Mouse (Mus musculus) thymus, adult 2 months (tissue): ENCODE results near the gene Gm4302. TPM values are rescaled to one million over a fixed set of nuclear protein-coding genes. Genes with fewer than 3 reads are reported as not detected.
A peak's percentile ranks its signal among the peaks of the same experiment; 100 is the strongest.
"Not testable (repeated sequence)": the region's sequence is repeated elsewhere in the genome, so short reads cannot be mapped to it uniquely, and the experiment has no call there.

Source experiments
- DNase-seq: peaks from one replicate; pipeline ENCODE4 v3.0.0; 2021
- H3K27ac ChIP-seq: fragments of 200-500 bp; 2 replicates; pipeline ENCODE4 v1.5.1; 2012; ENCODE audit warnings: low read length, control low read depth; ENCODE audit not compliant: control insufficient read depth, insufficient read depth
- H3K27me3 ChIP-seq: fragments of 200-500 bp; 2 replicates; pipeline ENCODE4 v1.6.1; 2012; ENCODE audit warnings: mild to moderate bottlenecking, low read length, moderate library complexity, mixed read lengths; ENCODE audit not compliant: control insufficient read depth, insufficient read depth
- H3K36me3 ChIP-seq: fragments of 200-500 bp; 2 replicates; pipeline ENCODE4 v1.6.1; 2012; ENCODE audit warnings: mild to moderate bottlenecking, low read length, moderate library complexity; ENCODE audit not compliant: control insufficient read depth, insufficient read depth
- H3K4me1 ChIP-seq: fragments of 200-500 bp; replicated peaks from 2 replicates; pipeline ENCODE4 v1.6.1; 2012; ENCODE audit warnings: low read length; ENCODE audit not compliant: control insufficient read depth, insufficient read depth
- H3K4me3 ChIP-seq: fragments of 200-500 bp; 2 replicates; pipeline ENCODE4 v1.5.1; 2012; ENCODE audit warnings: mild to moderate bottlenecking, low read length, control low read depth, moderate library complexity; ENCODE audit not compliant: control insufficient read depth, insufficient read depth
- CTCF ChIP-seq: fragments of 200-500 bp; IDR thresholded peaks from 2 replicates; pipeline ENCODE4 v1.5.1; 2012; ENCODE audit warnings: mild to moderate bottlenecking, control low read depth, low read length, moderate library complexity, borderline replicate concordance; ENCODE audit not compliant: control insufficient read depth, poor library complexity, insufficient read depth; ENCODE audit errors: extremely low read depth
- WGBS: fragments of 180-500 bp; shearing (Covaris S2); methylation state at CpG from one replicate; pipeline ENCODE4 v1.1.7; 2018; 5-methylcytosine and 5-hydroxymethylcytosine counted together
- polyA plus RNA-seq: library from polyadenylated mRNA; depleted of rRNA; stranded (reverse); fragments of >200 nt; gene quantifications from 2 replicates; pipeline ENCODE4 v1.2.3, GENCODE M21; 2012; rRNA removed

The Gm4302 gene
- polyA plus RNA-seq: not detected in 2 replicates

GRCm38 (mm10) chr10:100340536-100340935 is at the start of gene Gm4302:
TSS of gene Gm4302 (plus strand) at chr10:100340836.
- H3K27ac ChIP-seq, DNase-seq, H3K4me1 ChIP-seq, H3K27me3 ChIP-seq, H3K4me3 ChIP-seq, H3K36me3 ChIP-seq: not testable (repeated sequence)
- WGBS: no CpG with 5 or more reads among the region's 3 CpGs

DNA sequence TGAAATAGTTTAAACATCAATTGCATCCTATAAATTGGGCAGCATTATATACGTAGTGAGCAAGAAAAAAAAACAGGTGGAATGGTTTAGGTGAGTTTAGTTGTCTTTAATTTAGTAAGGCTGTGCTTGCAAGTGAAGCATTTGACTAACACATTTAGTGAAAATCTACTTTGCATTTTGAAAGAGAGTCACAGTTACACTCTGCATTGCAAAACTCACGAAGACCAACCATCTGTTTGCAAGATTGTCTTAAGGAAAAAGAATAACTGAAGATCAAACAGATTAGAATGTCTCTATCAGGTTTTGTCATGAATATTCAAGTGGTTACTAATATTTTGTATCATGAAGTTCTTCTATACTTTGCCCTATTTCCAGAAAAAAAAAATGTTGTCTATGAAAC is 44.5 kb upstream of the Gm4302 start:
- WGBS: 73% methylated on average over 2 of the region's 2 CpGs
- no peaks in the 10 kb centered on the region for H3K4me1 ChIP-seq
- no peak overlapping the region for H3K4me3 ChIP-seq
- no peaks in the 10 kb centered on the region for H3K27me3 ChIP-seq
- no peak for TF ChIP-seq CTCF
- H3K36me3 ChIP-seq: no peaks in the 10 kb centered on the region
- no peak overlapping the region for H3K27ac ChIP-seq
- DNase-seq: no peak

DNA sequence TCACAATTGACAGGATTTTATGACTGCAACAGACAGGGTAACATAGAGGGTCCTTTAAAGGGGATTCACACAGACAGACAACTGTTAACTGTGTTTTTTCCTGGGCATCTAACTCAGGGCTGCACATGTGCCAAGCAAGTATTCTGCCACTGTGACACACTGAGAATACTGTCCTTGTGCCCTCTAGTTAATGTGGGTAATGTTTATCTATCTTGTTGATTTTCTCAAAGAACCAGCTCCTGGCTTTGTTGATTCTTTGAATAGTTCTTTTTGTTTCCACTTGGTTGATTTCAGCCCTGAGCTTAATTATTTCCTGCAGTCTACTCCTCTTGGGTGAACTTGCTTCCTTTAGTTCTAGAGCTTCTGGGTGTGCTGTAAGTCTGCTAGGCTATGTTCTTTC is 40.5 kb upstream of the Gm4302 start:
- not testable (repeated sequence) for H3K4me3 ChIP-seq, H3K4me1 ChIP-seq, H3K27ac ChIP-seq, H3K36me3 ChIP-seq, H3K27me3 ChIP-seq, DNase-seq

GRCm38 (mm10) chr10:100335376-100335775 is 5.3 kb upstream of the Gm4302 start, which contains the start of gene Gm4301:
TSS of gene Gm4301 (plus strand) at chr10:100335676.
- H3K27me3 ChIP-seq, H3K27ac ChIP-seq, H3K36me3 ChIP-seq, H3K4me3 ChIP-seq, H3K4me1 ChIP-seq, DNase-seq: not testable (repeated sequence)
- no CpG with 5 or more reads among the region's 2 CpGs for WGBS

GRCm38 (mm10) chr10:100345672-100346071 is 5.0 kb downstream of the Gm4302 start, which contains the start of gene Gm4303:
TSS of gene Gm4303 (plus strand) at chr10:100345972.
- WGBS: no CpG with 5 or more reads among the region's 3 CpGs
- not testable (repeated sequence) for H3K27me3 ChIP-seq, H3K4me1 ChIP-seq, H3K36me3 ChIP-seq, H3K4me3 ChIP-seq, DNase-seq, H3K27ac ChIP-seq

DNA sequence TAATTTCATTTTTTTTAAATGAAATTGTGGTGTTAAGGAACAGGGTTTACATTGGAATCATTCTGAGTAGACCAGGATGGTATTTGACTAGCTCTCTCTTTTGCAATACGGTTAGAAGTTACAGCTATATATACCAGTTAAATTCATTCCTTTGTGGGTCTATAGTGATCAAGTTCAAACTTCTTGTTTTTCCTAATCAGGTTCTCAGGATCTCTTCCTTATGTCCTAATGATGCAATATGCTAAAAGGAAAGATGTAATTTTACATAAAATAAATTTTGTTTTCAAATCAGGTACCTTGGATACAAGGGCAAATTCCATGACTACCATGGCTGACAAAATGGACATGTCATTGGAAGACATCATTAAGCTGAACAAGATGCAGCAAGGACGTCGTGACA is 10.2 kb downstream of the Gm4302 start, which contains the start of gene Gm4305:
Gm4305 (plus strand) TSS at position 301 of the 400 bp plus-strand sequence.
- not testable (repeated sequence) for H3K27me3 ChIP-seq, H3K36me3 ChIP-seq, DNase-seq, H3K4me3 ChIP-seq, H3K4me1 ChIP-seq, H3K27ac ChIP-seq
- WGBS: no CpG with 5 or more reads among the region's 3 CpGs

DNA sequence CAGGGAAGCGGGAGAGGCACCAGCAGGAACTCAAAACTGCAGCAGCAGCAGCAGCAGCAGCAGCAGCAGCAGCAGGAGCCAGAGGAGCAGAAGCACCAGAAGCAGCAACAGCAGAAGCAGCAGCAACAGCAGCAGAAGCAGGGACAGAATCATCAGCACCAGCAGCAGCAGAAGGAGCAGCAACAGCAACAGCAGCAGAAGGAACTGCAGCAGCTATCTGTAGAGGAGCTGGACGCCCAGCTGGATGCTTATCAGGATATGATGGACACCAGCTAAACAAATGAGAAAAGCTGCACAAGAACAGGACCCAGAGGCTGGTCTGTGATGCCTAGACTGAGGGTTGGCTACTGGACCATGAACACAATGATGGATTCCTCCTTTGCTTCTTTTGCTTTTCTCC is 16.2 kb downstream of the Gm4302 start:
- 83% methylated on average over 2 of the region's 2 CpGs for WGBS
- DNase-seq: peak; percentile 1
- not testable (repeated sequence) for H3K36me3 ChIP-seq, H3K4me1 ChIP-seq, H3K27ac ChIP-seq, H3K27me3 ChIP-seq, H3K4me3 ChIP-seq

DNA sequence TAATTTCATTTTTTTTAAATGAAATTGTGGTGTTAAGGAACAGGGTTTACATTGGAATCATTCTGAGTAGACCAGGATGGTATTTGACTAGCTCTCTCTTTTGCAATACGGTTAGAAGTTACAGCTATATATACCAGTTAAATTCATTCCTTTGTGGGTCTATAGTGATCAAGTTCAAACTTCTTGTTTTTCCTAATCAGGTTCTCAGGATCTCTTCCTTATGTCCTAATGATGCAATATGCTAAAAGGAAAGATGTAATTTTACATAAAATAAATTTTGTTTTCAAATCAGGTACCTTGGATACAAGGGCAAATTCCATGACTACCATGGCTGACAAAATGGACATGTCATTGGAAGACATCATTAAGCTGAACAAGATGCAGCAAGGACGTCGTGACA is 20.4 kb downstream of the Gm4302 start, which contains the start of gene Gm4307:
Gm4307 (plus strand) TSS at position 301 of the 400 bp plus-strand sequence.
- WGBS: no CpG with 5 or more reads among the region's 3 CpGs
- H3K4me3 ChIP-seq, DNase-seq, H3K36me3 ChIP-seq, H3K4me1 ChIP-seq, H3K27me3 ChIP-seq, H3K27ac ChIP-seq: not testable (repeated sequence)

DNA sequence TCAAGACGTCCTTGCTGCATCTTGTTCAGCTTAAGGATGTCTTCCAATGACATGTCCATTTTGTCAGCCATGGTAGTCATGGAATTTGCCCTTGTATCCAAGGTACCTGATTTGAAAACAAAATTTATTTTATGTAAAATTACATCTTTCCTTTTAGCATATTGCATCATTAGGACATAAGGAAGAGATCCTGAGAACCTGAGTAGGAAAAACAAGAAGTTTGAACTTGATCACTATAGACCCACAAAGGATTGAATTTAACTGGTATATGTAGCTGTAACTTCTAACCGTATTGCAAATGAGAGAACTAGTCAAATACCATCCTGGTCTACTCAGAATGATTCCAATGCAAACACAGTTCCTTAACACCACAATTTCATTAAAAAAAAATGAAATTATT is 41.8 kb downstream of the Gm4302 start, which contains the start of gene Gm4312:
Gm4312 (minus strand) TSS at position 101 of the 400 bp plus-strand sequence.
- not testable (repeated sequence) for H3K4me1 ChIP-seq, DNase-seq, H3K4me3 ChIP-seq, H3K36me3 ChIP-seq, H3K27me3 ChIP-seq, H3K27ac ChIP-seq
- no CpG with 5 or more reads among the region's 2 CpGs for WGBS
